Mouse (Mus musculus) erythroblast, embryonic 14.5 days (primary cell): ENCODE measurements around the gene Caskin1. TPM values are rescaled to one million over a fixed set of nuclear protein-coding genes. Genes with fewer than 3 reads are reported as not detected.
"Not testable (repeated sequence)": the region's sequence is repeated elsewhere in the genome, so short reads cannot be mapped to it uniquely, and the experiment has no call there.

Source experiments
- H3K27me3 ChIP-seq: 2 replicates; pipeline ENCODE4 v1.6.1; 2012; ENCODE audit warnings: inconsistent platforms; ENCODE audit not compliant: control insufficient read depth
- H3K36me3 ChIP-seq: 2 replicates; pipeline ENCODE4 v1.6.1; 2012; ENCODE audit warnings: mild to moderate bottlenecking, inconsistent platforms; ENCODE audit not compliant: control insufficient read depth
- H3K4me1 ChIP-seq: 2 replicates; pipeline ENCODE4 v1.6.1; 2012; ENCODE audit warnings: inconsistent platforms; ENCODE audit not compliant: control insufficient read depth
- H3K4me3 ChIP-seq: replicated peaks from 2 replicates; pipeline ENCODE3; 2012; ENCODE audit warnings: moderate library complexity, mild to moderate bottlenecking, inconsistent platforms
- H3K9me3 ChIP-seq: 2 replicates; pipeline ENCODE4 v1.6.1; 2012; ENCODE audit warnings: low read length, inconsistent platforms, mixed read lengths; ENCODE audit not compliant: control insufficient read depth
- GATA1 ChIP-seq: IDR thresholded peaks from 2 replicates; pipeline ENCODE4 v1.6.1; 2012; ENCODE audit warnings: low read length, inconsistent platforms, mixed read lengths
- TAL1 ChIP-seq: IDR thresholded peaks from 3 replicates; pipeline ENCODE4 v1.6.1; 2012; ENCODE audit warnings: low read length, inconsistent platforms, mixed read lengths
- polyA plus RNA-seq: library from polyadenylated mRNA; stranded (reverse); fragments of >175 nt; gene quantifications from 2 replicates; pipeline ENCODE4 v1.2.3, GENCODE M21; 2012

Caskin1 gene
- polyA plus RNA-seq, 1 experiment, result not detected

GRCm38 (mm10) chr17:24453372-24453771, 35.0 kb upstream of the Caskin1 start:
- H3K9me3 ChIP-seq, result no peaks in the 10 kb centered on the region
- H3K27me3 ChIP-seq, result no peaks in the 10 kb centered on the region
- H3K4me1 ChIP-seq, result peaks cover 62% of the 10 kb centered on the region
- H3K36me3 ChIP-seq, result peaks cover 74% of the 10 kb centered on the region
- H3K4me3 ChIP-seq, result peak overlapping the region; percentile 78
- no peak for TF ChIP-seq GATA1
- no peak for TF ChIP-seq TAL1

- peaks cover 59% of the 10 kb centered on the region for H3K4me1 ChIP-seq
- TF ChIP-seq TAL1 (no peak), GATA1 (no peak)
- H3K36me3 ChIP-seq, result peaks cover 70% of the 10 kb centered on the region
- H3K27me3 ChIP-seq, result no peaks in the 10 kb centered on the region
- no peaks in the 10 kb centered on the region for H3K9me3 ChIP-seq
- peak overlapping the region; percentile 78 for H3K4me3 ChIP-seq
Measured at GRCm38 (mm10) chr17:24454218-24454755, 34.1 kb upstream of the Caskin1 start.

GRCm38 (mm10) chr17:24454756-24455522, 33.5 kb upstream of the Caskin1 start:
- Histone ChIP-seq H3K36me3 (peaks cover 65% of the 10 kb centered on the region), H3K4me3 (peak overlapping the region; percentile 78), H3K9me3 (no peaks in the 10 kb centered on the region), H3K4me1 (peaks cover 54% of the 10 kb centered on the region), H3K27me3 (no peaks in the 10 kb centered on the region)
- TF ChIP-seq TAL1, result peak; percentile 61
- no peak; the same call in 1 of the 2 replicates for TF ChIP-seq GATA1

- peak overlapping the region; percentile 78 for H3K4me3 ChIP-seq
- not testable (repeated sequence) for H3K27me3 ChIP-seq
Measured at GRCm38 (mm10) chr17:24455523-24456206, 32.7 kb upstream of the Caskin1 start.

GRCm38 (mm10) chr17:24461580-24461979, 26.8 kb upstream of the Caskin1 start:
- no peaks in the 10 kb centered on the region for H3K27me3 ChIP-seq

More at GRCm38 (mm10) chr17:24455523-24456206, 32.7 kb upstream of the Caskin1 start:
- not testable (repeated sequence) for H3K9me3 ChIP-seq
- Histone ChIP-seq H3K36me3 (peaks cover 58% of the 10 kb centered on the region), H3K4me1 (peaks cover 52% of the 10 kb centered on the region)

GRCm38 (mm10) chr17:24462932-24463331, 25.5 kb upstream of the Caskin1 start:
- Histone ChIP-seq H3K4me1 (peaks cover 23% of the 10 kb centered on the region), H3K9me3 (no peaks in the 10 kb centered on the region), H3K4me3 (no peak overlapping the region), H3K27me3 (no peaks in the 10 kb centered on the region), H3K36me3 (peaks cover 41% of the 10 kb centered on the region)
- TF ChIP-seq GATA1 (no peak), TAL1 (no peak)

More at GRCm38 (mm10) chr17:24461580-24461979, 26.8 kb upstream of the Caskin1 start:
- Histone ChIP-seq H3K36me3 (peaks cover 48% of the 10 kb centered on the region), H3K4me1 (peaks cover 28% of the 10 kb centered on the region), H3K4me3 (no peak overlapping the region), H3K9me3 (no peaks in the 10 kb centered on the region)
- TF ChIP-seq TAL1 (no peak), GATA1 (no peak)

GRCm38 (mm10) chr17:24463374-24464133, 24.8 kb upstream of the Caskin1 start:
- Histone ChIP-seq H3K4me3 (no peak overlapping the region), H3K27me3 (no peaks in the 10 kb centered on the region), H3K4me1 (peaks cover 27% of the 10 kb centered on the region), H3K9me3 (no peaks in the 10 kb centered on the region), H3K36me3 (peaks cover 39% of the 10 kb centered on the region)
- TF ChIP-seq TAL1, result no peak
- TF ChIP-seq GATA1, result no peak

- H3K27me3 ChIP-seq, result no peaks in the 10 kb centered on the region
- H3K9me3 ChIP-seq, result no peaks in the 10 kb centered on the region
- H3K36me3 ChIP-seq, result peaks cover 53% of the 10 kb centered on the region
- H3K4me3 ChIP-seq, result no peak overlapping the region
- peaks cover 44% of the 10 kb centered on the region for H3K4me1 ChIP-seq
- TF ChIP-seq TAL1 (no peak), GATA1 (no peak)
Measured at GRCm38 (mm10) chr17:24468636-24469246, 19.7 kb upstream of the Caskin1 start.
